Mouse (Mus musculus): Measurements from ENCODE around the gene Lrat. TPM values are rescaled to one million over a fixed set of nuclear protein-coding genes. Genes with fewer than 3 reads are reported as not detected.

Gene Lrat
- polyA plus RNA-seq, 1 experiment from 2014 or later = 0.68 TPM

DNA sequence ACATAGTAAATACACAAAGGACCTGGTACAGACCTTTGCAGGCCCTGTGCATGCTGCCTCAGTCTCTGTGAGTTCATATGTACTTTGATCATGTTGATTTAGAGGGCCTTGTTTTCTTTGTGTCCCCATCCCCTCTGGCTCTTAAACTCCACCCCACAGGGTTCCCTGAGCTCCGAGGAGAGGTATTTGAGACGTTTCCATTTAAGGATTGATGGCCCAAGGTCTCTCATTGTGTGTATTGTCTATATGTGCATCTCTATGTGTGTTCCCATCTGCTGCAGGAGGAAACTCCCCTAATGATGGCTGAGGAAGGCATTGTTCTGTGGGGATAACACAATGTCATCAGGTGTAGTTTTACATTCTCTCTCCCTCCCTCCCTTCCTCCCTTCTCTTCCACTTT lies 14.9 kb downstream of the Lrat start:
- no peaks in the 10 kb centered on the region for H3K36me3 ChIP-seq
- no peaks in the 10 kb centered on the region for H3K27me3 ChIP-seq
- H3K4me1 ChIP-seq = no peaks in the 10 kb centered on the region
- ATAC-seq (ENCODE audit: insufficient number of reproducible peaks, low FRiP score, low TSS enrichment, low read depth) = no peak
- no peaks in the 10 kb centered on the region for H3K9me3 ChIP-seq (replicated peaks)
- H3K4me3 ChIP-seq (replicated peaks) = no peak overlapping the region
- H3K9ac ChIP-seq = no peak overlapping the region
- H3K27ac ChIP-seq (replicated peaks) = no peak overlapping the region
- no peak overlapping the region for H3K4me2 ChIP-seq (replicated peaks)
- WGBS = 17% methylated on average over 2 of the region's 2 CpGs

DNA sequence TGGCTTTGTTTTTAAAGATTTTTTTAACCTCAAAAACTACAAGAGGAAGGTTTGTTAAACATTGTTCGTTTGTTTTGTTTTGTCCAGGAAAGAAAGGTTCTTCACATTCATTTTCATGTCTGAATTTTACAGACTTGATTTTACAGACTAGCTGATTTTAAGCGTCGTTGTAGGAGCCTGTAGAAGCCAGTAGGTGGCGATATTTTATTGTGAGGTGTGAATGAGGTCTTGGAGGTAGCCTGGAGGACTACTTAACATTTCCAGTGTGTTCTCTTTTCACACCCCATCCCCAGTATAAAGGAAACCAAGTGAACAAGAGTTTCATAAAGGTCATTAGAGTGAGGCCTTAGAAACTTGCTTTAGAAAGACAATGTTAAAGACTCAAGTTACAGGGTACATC lies 26.5 kb downstream of the Lrat start:
- Histone ChIP-seq H3K27me3 (peaks cover 22% of the 10 kb centered on the region), H3K9me3 (replicated peaks) (no peaks in the 10 kb centered on the region), H3K27ac (replicated peaks) (no peak overlapping the region), H3K9ac (no peak overlapping the region), H3K4me1 (peaks cover 10% of the 10 kb centered on the region), H3K4me3 (replicated peaks) (no peak overlapping the region), H3K4me2 (replicated peaks) (no peak overlapping the region), H3K36me3 (no peaks in the 10 kb centered on the region)
- no peak for ATAC-seq (ENCODE audit: insufficient number of reproducible peaks, low FRiP score, low TSS enrichment, low read depth)
- 2% methylated on average over 4 of the region's 4 CpGs for WGBS

DNA sequence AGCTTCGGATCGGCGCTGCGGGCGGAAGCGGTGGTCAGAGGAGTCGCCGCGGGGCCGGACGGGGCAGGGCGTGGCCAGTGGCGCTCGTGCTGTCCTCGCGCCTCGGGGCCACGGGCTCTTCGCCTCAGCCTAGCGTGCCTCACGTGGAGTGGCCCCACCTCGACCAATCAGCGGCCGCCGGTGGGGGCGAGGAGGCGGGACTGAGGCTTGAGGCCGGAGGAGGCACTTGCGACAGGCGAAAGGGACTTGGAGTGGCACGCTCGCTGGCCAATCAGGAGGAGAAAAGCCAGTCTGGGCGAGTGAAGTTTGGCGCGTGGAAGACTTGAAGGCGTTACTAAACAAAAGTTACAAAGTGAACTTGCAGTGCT lies 27.4 kb downstream of the Lrat start, which contains the start of gene Rbm46:
Rbm46 (minus strand) TSS at position 112 of the 368 bp plus-strand sequence.
- peak; percentile 91 for ATAC-seq (ENCODE audit: insufficient number of reproducible peaks, low FRiP score, low TSS enrichment, low read depth)
- 24% methylated on average over 36 of the region's 36 CpGs for WGBS
- Histone ChIP-seq H3K4me1 (peaks cover 10% of the 10 kb centered on the region), H3K36me3 (no peaks in the 10 kb centered on the region), H3K4me2 (replicated peaks) (peak within 1 kb of the TSS; percentile 71), H3K9ac (no peak within 1 kb of the TSS), H3K9me3 (replicated peaks) (no peaks in the 10 kb centered on the region), H3K4me3 (replicated peaks) (peak within 1 kb of the TSS; percentile 46), H3K27ac (replicated peaks) (no peak within 1 kb of the TSS), H3K27me3 (peaks cover 22% of the 10 kb centered on the region)

DNA sequence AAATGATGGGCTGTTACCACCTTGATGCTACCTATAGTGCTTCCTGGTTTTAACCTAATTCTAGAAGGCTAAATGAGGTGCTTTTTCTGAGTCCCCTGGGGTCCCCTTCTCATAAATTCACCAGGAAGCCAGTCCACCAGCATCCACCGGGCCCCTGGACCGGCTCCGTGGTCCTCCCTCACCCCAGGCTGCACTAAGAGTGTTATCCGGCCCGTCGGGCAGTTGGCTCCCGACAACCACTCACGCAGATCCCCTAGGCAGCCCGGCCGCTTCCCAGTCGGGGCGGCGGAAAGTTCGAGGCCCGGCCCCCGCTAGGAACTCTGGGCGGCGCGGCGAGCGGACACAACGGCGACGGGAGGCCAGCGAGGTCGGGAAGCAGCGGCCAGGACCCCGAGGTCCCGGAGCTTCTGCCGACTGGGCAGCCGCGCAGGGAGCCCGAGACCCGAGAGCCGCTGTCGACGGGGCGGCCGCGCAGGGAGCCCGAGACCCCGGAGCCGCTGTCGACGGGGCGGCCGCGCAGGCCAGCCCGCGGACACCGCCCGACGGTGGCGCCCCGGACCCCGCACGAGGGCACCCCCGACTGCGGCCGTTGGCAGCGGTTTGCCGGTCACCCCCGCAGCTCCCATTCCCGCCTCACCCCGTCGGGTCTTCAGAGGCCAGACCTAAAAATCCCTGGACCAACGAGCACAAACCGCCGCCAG lies 28.0 kb downstream of the Lrat start:
- WGBS = 27% methylated on average over 69 of the region's 69 CpGs
- Histone ChIP-seq H3K4me1 (peaks cover 10% of the 10 kb centered on the region), H3K36me3 (no peaks in the 10 kb centered on the region), H3K4me3 (replicated peaks) (peak overlapping the region; percentile 46), H3K9me3 (replicated peaks) (no peaks in the 10 kb centered on the region), H3K9ac (no peak overlapping the region), H3K4me2 (replicated peaks) (peak overlapping the region; percentile 71), H3K27ac (replicated peaks) (no peak overlapping the region), H3K27me3 (peaks cover 22% of the 10 kb centered on the region)
- no peak for ATAC-seq (ENCODE audit: insufficient number of reproducible peaks, low FRiP score, low TSS enrichment, low read depth)

DNA sequence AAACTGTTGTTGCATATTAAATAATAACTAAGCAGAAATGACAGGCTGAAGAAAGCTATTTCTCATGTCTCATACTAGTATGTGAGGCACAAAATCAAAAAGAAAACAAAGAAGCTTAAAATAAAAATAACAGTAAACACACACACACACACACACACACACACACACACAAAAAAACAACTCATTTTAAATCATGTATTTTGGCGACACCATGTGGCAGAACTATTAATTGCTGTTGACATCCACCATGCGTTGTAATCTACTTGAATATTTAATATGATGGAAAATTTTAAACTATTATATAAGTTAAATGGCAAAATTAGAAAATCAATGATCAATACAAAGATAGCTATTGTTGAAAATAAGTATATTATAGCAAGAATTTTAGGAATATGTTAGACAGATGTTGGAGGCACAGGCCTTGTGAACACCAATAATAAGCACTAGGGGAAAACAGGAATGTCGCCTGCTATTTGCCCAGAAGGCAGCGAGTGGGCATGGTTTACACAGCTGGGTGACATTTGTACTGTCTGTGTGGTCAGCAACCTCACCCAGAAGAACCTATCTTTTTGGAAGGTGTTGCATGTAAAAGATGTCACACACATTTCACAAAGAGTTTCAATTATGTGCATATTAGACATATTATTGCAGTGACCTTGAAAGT lies 46.2 kb downstream of the Lrat start:
- ATAC-seq (ENCODE audit: insufficient number of reproducible peaks, low FRiP score, low TSS enrichment, low read depth) = no peak
- WGBS = 11% methylated on average over 4 of the region's 4 CpGs

More for the DNA sequence above, 46.2 kb downstream of the Lrat start:
- Histone ChIP-seq H3K9ac (no peak overlapping the region), H3K27me3 (no peaks in the 10 kb centered on the region), H3K4me3 (replicated peaks) (no peak overlapping the region), H3K27ac (replicated peaks) (no peak overlapping the region), H3K9me3 (replicated peaks) (no peaks in the 10 kb centered on the region), H3K4me2 (replicated peaks) (no peak overlapping the region), H3K36me3 (no peaks in the 10 kb centered on the region), H3K4me1 (no peaks in the 10 kb centered on the region)

Other genes with a start within 250 kb of the Lrat start
- 2.9 and 3.3 TPM in 2 replicates for gene Rbm46, start 27.5 kb downstream of the Lrat start, polyA plus RNA-seq (2015; fragmentation: Nextera tagmentation; extraction: Ambion mirVana)
- gene Fgg, start 103.8 kb upstream of the Lrat start, polyA plus RNA-seq (2015; fragmentation: Nextera tagmentation; extraction: Ambion mirVana) = not detected in 2 replicates
- 0.08 TPM in 1 of 2 replicates, not detected in the other for gene Fga, start 122.1 kb upstream of the Lrat start, polyA plus RNA-seq (2015; fragmentation: Nextera tagmentation; extraction: Ambion mirVana)
- 0.05 TPM in 1 of 2 replicates, not detected in the other for gene Fgb, start 145.9 kb upstream of the Lrat start, polyA plus RNA-seq (2015; fragmentation: Nextera tagmentation; extraction: Ambion mirVana)
- gene Plrg1, start 151.5 kb upstream of the Lrat start, polyA plus RNA-seq (2015; fragmentation: Nextera tagmentation; extraction: Ambion mirVana) = 91.1 and 94.3 TPM in 2 replicates
- 1.1 and 1.2 TPM in 2 replicates for gene Dchs2, start 224.0 kb upstream of the Lrat start, polyA plus RNA-seq (2015; fragmentation: Nextera tagmentation; extraction: Ambion mirVana)